Mouse (Mus musculus): ENCODE measurements around the gene Lrrc8a.

DNA sequence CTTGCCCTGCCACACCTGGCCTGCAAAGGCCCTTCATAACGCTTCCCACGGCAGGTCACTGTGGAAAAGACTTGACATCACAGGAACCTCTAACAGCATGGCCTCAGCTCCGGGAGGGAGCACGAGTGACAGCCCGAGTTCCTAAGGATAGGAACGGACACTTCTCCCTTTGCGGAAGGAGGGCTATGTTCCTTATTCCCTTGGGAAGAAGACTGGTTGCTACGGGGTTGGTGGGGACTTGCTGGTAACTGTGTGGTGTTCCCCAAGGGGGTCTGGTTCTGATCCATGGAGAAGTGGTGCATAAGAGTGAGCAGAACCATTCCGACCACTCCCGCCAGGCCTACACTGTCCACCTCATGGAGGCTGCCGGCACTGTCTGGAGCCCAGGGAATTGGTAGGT, 43.2 kb downstream of the Lrrc8a start, which contains the start of gene Gm28038:
- TF ChIP-seq CTCF (conservative IDR thresholded peaks at IDR 0.05; ENCODE audit: low read length), result no peak
- no peak for TF ChIP-seq NANOG (IDR thresholded peaks at IDR 0.05; ENCODE audit: borderline replicate concordance, low read length)

Data from E14TG2a.4 (cell line).